Mouse (Mus musculus) forebrain, embryonic 15.5 days (tissue): ENCODE measurements around the gene Clec16a. TPM values are rescaled to one million over a fixed set of nuclear protein-coding genes. Genes with fewer than 3 reads are reported as not detected.

Experiments used
- ATAC-seq: fragments of 200-750 bp; cut with Nextera tagmentation; replicated peaks from 2 replicates; pipeline ENCODE4 v1.8.0; 2017; ENCODE audit warnings: mild to moderate bottlenecking, moderate TSS enrichment, moderate library complexity
- H3K27ac ChIP-seq: fragments of 300-500 bp; sonication (generic); replicated peaks from 2 replicates; pipeline ENCODE4 v1.5.1; 2015; ENCODE audit warnings: mild to moderate bottlenecking, inconsistent platforms
- H3K27me3 ChIP-seq: fragments of 300-500 bp; sonication (generic); 2 replicates; pipeline ENCODE4 v1.6.1; 2015; ENCODE audit warnings: inconsistent platforms
- H3K36me3 ChIP-seq: fragments of 300-500 bp; sonication (generic); 2 replicates; pipeline ENCODE4 v1.6.1; 2015; ENCODE audit warnings: mild to moderate bottlenecking, inconsistent platforms
- H3K4me1 ChIP-seq: fragments of 300-500 bp; sonication (generic); 2 replicates; pipeline ENCODE4 v1.6.1; 2015; ENCODE audit warnings: inconsistent platforms
- H3K4me2 ChIP-seq: fragments of 300-500 bp; sonication (generic); replicated peaks from 2 replicates; pipeline ENCODE4 v1.6.1; 2015; ENCODE audit warnings: mild to moderate bottlenecking, inconsistent platforms
- H3K4me3 ChIP-seq: fragments of 300-500 bp; sonication (generic); 2 replicates; pipeline ENCODE4 v1.5.1; 2015; ENCODE audit warnings: mild to moderate bottlenecking, inconsistent platforms
- H3K9ac ChIP-seq: fragments of 300-500 bp; sonication (generic); replicated peaks from 2 replicates; pipeline ENCODE4 v1.6.1; 2015; ENCODE audit warnings: mild to moderate bottlenecking, inconsistent platforms
- H3K9me3 ChIP-seq: fragments of 300-500 bp; sonication (generic); 2 replicates; pipeline ENCODE4 v1.6.1; 2016; ENCODE audit warnings: inconsistent platforms
- WGBS: fragments of 180-500 bp; shearing (Covaris S2); methylation state at CpG from one replicate; pipeline ENCODE4 v1.1.7; 2015; ENCODE audit warnings: mixed read lengths; 5-methylcytosine and 5-hydroxymethylcytosine counted together
- polyA plus RNA-seq: library from polyadenylated mRNA; unstranded; fragments of >200 nt; fragmentation: Nextera tagmentation; extraction: Ambion mirVana; gene quantifications from 2 replicates; pipeline ENCODE4 v1.2.1, GENCODE M21; 2015

The Clec16a gene
- polyA plus RNA-seq, 1 experiment from 2014 or later = 77.1 TPM

DNA sequence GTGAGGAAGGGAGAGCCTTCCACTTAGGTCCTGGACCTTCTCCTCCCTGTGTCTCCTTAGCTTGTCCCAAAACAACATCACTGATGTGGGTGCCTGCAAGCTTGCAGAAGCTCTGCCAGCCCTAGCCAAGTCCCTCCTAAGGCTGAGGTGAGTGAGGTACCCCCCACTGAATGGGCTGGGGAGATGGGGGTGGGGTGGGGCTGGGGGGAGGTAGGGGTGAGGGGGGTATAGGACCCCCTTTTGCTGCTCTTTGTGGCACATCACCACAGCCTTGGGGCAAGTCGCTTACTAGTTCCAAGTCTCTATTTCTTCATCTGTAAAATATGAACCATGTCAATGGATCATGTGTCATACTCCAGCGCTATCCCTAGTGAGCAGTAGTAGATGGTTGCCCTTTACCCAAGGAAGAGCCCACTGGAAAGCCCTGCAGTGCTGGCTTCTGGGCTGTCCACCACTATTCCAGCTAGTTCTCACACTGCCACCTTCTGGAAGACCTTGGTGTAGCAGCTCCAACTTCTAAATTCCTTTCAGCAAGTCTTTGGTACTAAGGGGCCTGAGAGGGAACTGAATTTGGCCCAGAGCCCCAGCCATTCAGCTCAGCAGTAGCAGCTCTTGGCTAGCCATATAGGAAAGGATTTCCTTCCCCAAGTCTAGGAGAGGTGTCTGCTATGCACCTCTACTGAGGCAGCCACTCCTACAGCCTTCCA lies 24.1 kb upstream of the Clec16a start:
- WGBS = 48% methylated on average over 2 of the region's 2 CpGs
- Histone ChIP-seq H3K4me1 (peaks cover 3% of the 10 kb centered on the region; the same call in 1 of the 2 replicates), H3K9ac (no peak overlapping the region), H3K27ac (no peak overlapping the region), H3K9me3 (no peaks in the 10 kb centered on the region), H3K4me2 (no peak overlapping the region), H3K27me3 (no peaks in the 10 kb centered on the region), H3K36me3 (no peaks in the 10 kb centered on the region), H3K4me3 (no peak overlapping the region)
- ATAC-seq = peak; percentile 75

DNA sequence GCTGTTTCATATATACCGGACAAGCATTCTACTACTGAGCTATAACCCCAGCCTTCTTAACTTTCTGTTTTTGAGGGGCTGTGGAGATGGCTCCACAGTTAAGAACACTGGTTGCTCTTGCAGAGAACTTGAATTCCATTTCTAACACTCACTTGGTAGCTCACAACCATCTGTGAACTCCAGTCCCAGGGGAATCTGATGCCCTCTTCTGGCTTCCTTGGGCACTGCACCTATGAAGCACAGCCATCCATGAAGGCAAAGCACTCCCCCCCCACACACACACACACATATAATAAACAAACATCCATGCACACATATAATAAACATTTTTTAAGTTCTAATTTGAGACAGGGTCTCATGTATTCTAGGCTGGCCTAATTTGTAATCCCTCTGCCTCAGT lies 22.3 kb upstream of the Clec16a start:
- Histone ChIP-seq H3K9ac (no peak overlapping the region), H3K4me3 (no peak overlapping the region), H3K27me3 (no peaks in the 10 kb centered on the region), H3K36me3 (no peaks in the 10 kb centered on the region), H3K4me1 (peaks cover 11% of the 10 kb centered on the region), H3K27ac (no peak overlapping the region), H3K9me3 (no peaks in the 10 kb centered on the region), H3K4me2 (no peak overlapping the region)
- no peak for ATAC-seq
- 58% methylated on average over 1 of the region's 1 CpGs for WGBS

DNA sequence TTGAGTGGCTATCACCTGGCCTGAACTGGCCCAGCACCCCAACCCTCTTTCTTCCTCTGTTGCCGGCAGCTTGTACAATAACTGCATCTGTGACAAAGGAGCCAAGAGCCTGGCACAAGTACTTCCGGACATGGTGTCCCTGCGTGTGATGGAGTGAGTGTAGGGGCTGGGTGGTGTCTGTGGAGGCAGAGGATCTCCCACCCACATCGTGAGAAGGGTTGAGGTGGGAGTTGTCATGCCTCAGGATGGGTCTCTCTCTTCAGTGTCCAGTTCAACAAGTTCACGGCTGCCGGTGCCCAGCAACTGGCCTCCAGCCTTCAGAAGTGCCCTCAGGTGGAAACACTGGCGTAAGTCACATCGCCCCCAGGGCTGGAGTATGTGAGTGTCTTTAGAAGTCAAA lies 21.5 kb upstream of the Clec16a start:
- peaks cover 11% of the 10 kb centered on the region for H3K4me1 ChIP-seq
- H3K36me3 ChIP-seq = no peaks in the 10 kb centered on the region
- H3K27ac ChIP-seq = no peak overlapping the region
- no peak overlapping the region for H3K4me2 ChIP-seq
- no peak for ATAC-seq
- no peaks in the 10 kb centered on the region for H3K9me3 ChIP-seq
- no peaks in the 10 kb centered on the region for H3K27me3 ChIP-seq
- no peak overlapping the region for H3K9ac ChIP-seq
- no peak overlapping the region for H3K4me3 ChIP-seq
- WGBS = 93% methylated on average over 8 of the region's 8 CpGs

DNA sequence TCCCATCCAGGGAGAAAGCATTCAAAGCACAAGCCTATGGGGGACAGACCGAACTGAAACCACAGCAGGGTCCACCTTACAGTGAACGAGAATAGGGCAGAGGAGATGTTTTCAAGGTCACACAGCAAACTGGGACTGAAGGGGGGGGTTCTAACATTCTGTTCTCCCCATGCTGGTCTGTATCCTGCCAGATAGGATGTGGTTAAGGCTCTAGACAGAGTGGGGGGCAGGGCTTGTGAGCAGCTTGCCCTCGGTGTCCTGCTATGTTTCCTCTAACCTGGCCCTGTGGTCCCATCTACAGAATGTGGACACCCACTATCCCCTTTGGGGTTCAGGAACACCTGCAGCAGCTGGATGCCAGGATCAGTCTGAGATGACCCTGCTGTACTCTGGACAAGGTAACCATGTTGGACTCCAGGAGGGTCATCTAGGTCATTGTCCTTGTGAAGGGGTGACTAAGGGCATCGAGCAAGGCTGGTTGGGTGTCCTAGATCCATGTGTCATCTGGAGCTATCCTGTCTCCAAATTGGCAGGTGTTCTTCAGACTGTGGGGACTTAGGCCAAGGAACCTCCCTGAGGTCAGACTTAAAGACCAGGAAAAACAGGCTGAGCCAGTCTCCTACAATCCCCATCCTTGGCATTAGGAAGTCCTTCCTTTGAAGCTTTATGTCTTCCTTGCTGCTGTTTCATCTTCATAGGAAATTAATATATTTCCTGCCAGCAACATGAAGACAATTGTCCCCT lies 20.1 kb upstream of the Clec16a start:
- ATAC-seq = no peak
- WGBS = 90% methylated on average over 4 of the region's 4 CpGs
- H3K9ac ChIP-seq = no peak overlapping the region
- H3K9me3 ChIP-seq = no peaks in the 10 kb centered on the region
- no peak overlapping the region for H3K4me3 ChIP-seq
- H3K4me1 ChIP-seq = peaks cover 11% of the 10 kb centered on the region
- H3K27me3 ChIP-seq = no peaks in the 10 kb centered on the region
- no peak overlapping the region for H3K27ac ChIP-seq
- no peak overlapping the region for H3K4me2 ChIP-seq
- H3K36me3 ChIP-seq = no peaks in the 10 kb centered on the region

DNA sequence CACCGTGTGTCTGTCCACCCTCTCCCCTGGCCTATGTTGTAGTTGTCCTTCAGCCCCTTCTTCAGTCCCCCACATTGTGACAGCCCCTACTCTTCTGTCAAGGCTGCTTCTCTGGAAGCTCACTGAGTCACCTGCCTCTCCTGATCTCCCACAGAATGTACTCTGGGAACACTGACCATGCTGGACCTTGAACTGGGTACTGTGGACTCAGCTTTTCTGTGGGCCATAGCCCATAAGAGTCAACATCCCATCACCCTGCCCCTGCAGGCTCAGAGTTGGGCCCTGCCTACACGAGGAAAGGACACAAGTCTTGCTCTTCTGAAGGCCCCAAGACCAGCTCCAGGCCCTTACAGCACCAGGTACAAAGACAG lies 19.5 kb upstream of the Clec16a start:
- Histone ChIP-seq H3K4me1 (peaks cover 11% of the 10 kb centered on the region), H3K4me3 (no peak overlapping the region), H3K4me2 (no peak overlapping the region), H3K9ac (no peak overlapping the region), H3K9me3 (no peaks in the 10 kb centered on the region), H3K36me3 (peaks cover 4% of the 10 kb centered on the region; the same call in 1 of the 2 replicates), H3K27me3 (no peaks in the 10 kb centered on the region), H3K27ac (no peak overlapping the region)
- no peak for ATAC-seq
- WGBS = 53% methylated on average over 2 of the region's 2 CpGs

DNA sequence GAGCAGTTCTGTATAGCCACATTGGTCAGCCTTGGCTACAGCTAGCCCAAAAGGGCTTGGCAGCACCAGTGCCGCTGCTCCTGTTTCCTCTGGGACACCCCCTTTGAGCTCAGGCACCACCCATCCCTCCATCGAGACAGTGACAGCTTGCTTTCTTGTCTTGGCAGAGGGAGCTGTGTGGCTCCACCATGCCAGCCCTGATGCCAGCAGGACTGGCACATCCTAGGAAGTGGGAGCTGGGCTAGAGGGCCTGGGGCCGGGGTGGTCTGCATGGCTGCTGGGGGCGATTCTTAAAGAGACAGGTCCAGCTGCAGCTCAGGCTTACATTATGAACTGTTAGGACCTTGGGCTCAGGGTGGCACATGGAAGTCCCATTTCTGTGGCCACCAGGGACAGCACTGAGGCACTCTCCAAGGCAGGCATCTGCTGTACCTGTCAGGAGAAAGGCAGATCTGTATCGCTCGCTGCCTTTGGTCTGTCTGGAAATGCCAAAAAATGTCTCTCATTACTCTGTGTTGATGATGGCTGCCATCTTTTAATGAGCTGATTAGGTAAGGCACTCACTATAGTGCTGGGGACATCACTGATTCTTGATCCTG lies 18.0 kb upstream of the Clec16a start:
- ATAC-seq = peak; percentile 76
- H3K27ac ChIP-seq = peak overlapping the region; percentile 57
- WGBS = 69% methylated on average over 6 of the region's 6 CpGs

DNA sequence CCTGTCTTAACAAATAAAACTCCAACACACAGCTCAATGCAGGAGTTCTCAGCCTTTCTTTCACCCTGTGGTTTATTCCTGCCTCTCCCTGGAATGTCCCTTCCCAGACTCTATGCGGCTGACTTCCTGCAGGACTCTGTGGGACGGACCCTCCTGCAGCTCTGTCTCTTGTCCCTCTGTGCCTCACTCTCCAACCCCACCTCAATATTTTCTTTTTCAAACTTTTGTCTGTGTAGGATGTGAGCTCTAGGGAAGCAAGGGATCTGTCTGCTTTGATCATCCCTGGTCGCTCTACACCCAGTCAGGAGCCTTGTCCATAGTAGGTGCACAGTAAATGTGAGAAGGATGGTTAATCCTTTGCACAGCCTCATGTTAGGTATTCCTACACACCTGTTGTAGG lies 16.8 kb upstream of the Clec16a start:
- Histone ChIP-seq H3K9ac (no peak overlapping the region), H3K4me3 (no peak overlapping the region), H3K4me1 (peaks cover 8% of the 10 kb centered on the region), H3K9me3 (no peaks in the 10 kb centered on the region), H3K27ac (no peak overlapping the region), H3K4me2 (no peak overlapping the region), H3K27me3 (no peaks in the 10 kb centered on the region), H3K36me3 (peaks cover 6% of the 10 kb centered on the region; the same call in 1 of the 2 replicates)
- no peak for ATAC-seq
- 87% methylated on average over 3 of the region's 3 CpGs for WGBS

More for the DNA sequence above, 18.0 kb upstream of the Clec16a start:
- no peak overlapping the region for H3K9ac ChIP-seq
- peaks cover 8% of the 10 kb centered on the region for H3K4me1 ChIP-seq
- H3K4me3 ChIP-seq = no peak overlapping the region
- H3K27me3 ChIP-seq = no peaks in the 10 kb centered on the region
- H3K9me3 ChIP-seq = no peaks in the 10 kb centered on the region
- H3K4me2 ChIP-seq = no peak overlapping the region
- H3K36me3 ChIP-seq = peaks cover 6% of the 10 kb centered on the region; the same call in 1 of the 2 replicates

DNA sequence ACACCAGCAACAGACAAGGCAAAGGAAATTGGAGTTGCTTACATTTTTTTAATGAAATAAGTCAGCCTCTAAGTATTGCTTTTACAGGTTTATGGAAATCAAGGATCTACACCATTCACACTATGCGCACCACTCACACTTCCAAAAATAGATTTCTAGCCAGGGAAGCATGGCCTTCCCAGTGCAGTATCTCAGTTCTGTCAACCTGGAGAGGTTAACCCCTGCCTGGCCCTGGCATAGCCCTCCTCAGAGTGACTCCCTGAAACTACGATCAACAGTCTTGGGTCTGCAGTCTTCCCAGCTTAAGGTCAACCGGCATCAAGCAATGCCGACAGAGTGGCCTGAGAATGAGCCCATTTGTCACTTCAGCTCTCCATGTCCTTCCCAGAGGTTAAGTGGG lies 15.0 kb upstream of the Clec16a start:
- 94% methylated on average over 4 of the region's 4 CpGs for WGBS

DNA sequence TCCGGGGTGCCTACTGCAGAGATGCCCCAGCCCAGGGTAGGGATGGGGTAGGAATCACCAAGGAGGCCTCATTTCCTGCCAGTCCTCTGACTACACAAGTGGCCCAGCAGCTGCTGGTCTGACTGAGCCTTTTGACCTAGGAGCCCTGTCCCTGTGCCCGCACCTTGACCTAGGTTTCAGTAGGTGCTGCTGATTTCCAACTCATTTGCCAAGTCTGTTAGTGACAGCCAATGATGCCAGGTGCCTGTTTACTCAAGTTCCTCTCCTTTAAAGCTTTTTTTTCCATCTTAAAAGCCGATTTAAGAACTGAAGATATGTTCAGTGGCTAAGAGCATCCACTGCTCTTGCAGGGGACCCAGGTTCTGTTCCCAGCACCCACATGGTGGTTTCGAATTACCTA lies 11.4 kb upstream of the Clec16a start:
- WGBS = 96% methylated on average over 4 of the region's 4 CpGs
- H3K36me3 ChIP-seq = peaks cover 8% of the 10 kb centered on the region; the same call in 1 of the 2 replicates
- no peak for ATAC-seq

More for the DNA sequence above, 15.0 kb upstream of the Clec16a start:
- Histone ChIP-seq H3K4me2 (no peak overlapping the region), H3K27me3 (no peaks in the 10 kb centered on the region), H3K27ac (no peak overlapping the region), H3K36me3 (peaks cover 6% of the 10 kb centered on the region; the same call in 1 of the 2 replicates), H3K9me3 (no peaks in the 10 kb centered on the region), H3K4me3 (no peak overlapping the region), H3K4me1 (peaks cover 8% of the 10 kb centered on the region), H3K9ac (no peak overlapping the region)
- ATAC-seq = no peak

DNA sequence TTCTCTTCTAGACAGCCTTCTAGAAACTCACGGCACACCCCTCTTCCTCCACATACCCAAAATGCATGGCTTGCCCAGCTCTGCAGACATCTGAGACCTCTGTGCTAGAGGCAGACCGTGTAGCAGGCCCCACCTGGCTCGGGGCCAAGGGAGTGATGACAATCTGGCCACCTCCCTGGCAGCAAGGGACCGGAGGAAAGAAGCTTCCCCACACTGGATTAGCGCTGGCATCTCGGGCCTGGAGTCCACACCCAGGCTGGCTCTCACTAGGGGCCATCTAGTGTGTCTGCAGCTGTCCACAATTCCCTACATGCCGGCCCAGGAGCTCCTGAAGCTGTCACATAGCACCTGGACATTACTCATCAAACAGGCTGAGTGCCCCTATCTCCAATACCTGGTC lies 10.6 kb upstream of the Clec16a start:
- no peak overlapping the region for H3K4me2 ChIP-seq
- no peak overlapping the region for H3K4me3 ChIP-seq
- no peak overlapping the region; the same call in 1 of the 2 replicates for H3K9ac ChIP-seq
- ATAC-seq = no peak
- no peak overlapping the region for H3K27ac ChIP-seq
- H3K9me3 ChIP-seq = no peaks in the 10 kb centered on the region
- peaks cover 22% of the 10 kb centered on the region for H3K4me1 ChIP-seq
- H3K27me3 ChIP-seq = no peaks in the 10 kb centered on the region
- peaks cover 8% of the 10 kb centered on the region; the same call in 1 of the 2 replicates for H3K36me3 ChIP-seq
- WGBS = 69% methylated on average over 7 of the region's 7 CpGs

More for the DNA sequence above, 11.4 kb upstream of the Clec16a start:
- no peak overlapping the region for H3K4me2 ChIP-seq
- no peaks in the 10 kb centered on the region for H3K9me3 ChIP-seq
- H3K9ac ChIP-seq = no peak overlapping the region
- no peaks in the 10 kb centered on the region for H3K27me3 ChIP-seq
- peaks cover 14% of the 10 kb centered on the region for H3K4me1 ChIP-seq
- no peak overlapping the region for H3K27ac ChIP-seq
- H3K4me3 ChIP-seq = no peak overlapping the region

DNA sequence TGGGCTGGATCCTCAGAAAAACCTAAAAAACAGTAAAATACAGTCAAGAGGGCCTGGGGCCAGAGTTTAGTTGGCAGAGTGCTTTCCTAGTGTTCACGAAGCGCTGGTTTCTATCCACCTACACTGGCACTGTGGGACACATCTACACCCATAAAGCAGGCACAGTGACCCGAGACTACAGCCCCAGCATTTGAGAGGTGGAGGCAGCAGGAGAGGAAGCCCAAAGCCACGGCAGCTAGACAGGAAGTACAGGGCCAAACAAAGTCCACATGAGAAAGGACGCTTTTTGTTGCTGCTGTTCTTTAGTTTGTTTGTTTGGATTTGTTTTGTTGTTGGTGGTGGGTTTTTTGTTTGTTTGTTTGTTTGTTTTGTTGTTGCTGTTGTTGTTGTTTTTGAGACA lies 8.8 kb upstream of the Clec16a start:
- 0 out of 2 replicates have a peak, but pooled peaks cover 2% of the 10 kb centered on the region for H3K36me3 ChIP-seq
- no peak overlapping the region for H3K4me2 ChIP-seq
- H3K27me3 ChIP-seq = no peaks in the 10 kb centered on the region
- no peak overlapping the region for H3K4me3 ChIP-seq
- no peaks in the 10 kb centered on the region for H3K9me3 ChIP-seq
- peaks cover 39% of the 10 kb centered on the region for H3K4me1 ChIP-seq
- ATAC-seq = no peak
- H3K27ac ChIP-seq = no peak overlapping the region
- WGBS = 90% methylated on average over 5 of the region's 5 CpGs
- H3K9ac ChIP-seq = no peak overlapping the region

DNA sequence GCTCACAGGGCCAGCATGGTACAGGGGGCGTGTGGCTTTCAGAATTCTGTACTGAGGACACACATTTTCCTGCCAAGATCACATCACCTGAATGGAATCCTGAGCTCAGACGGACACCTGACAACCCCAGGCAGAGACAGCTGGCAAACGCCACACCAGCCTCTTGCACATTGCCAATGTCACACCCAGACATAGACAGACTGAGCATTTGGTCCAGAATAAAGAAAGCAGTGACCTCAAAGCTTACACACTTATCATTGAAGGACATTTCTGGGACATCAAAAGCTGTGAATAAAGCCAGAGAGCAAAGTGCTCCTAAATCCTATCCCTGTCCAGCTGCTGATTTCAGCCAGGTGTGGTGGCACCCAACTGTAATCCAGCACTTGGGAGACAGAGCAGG lies 8.2 kb upstream of the Clec16a start:
- Histone ChIP-seq H3K27ac (no peak overlapping the region), H3K27me3 (no peaks in the 10 kb centered on the region), H3K9ac (no peak overlapping the region), H3K36me3 (0 out of 2 replicates have a peak, but pooled peaks cover 2% of the 10 kb centered on the region), H3K4me1 (peaks cover 46% of the 10 kb centered on the region), H3K9me3 (no peaks in the 10 kb centered on the region), H3K4me3 (no peak overlapping the region), H3K4me2 (no peak overlapping the region)
- no peak for ATAC-seq
- WGBS = 82% methylated on average over 3 of the region's 3 CpGs
